Mouse (Mus musculus): ENCODE data around the gene Olfr196. TPM values are rescaled to one million over a fixed set of nuclear protein-coding genes. Genes with fewer than 3 reads are reported as not detected.

Olfr196 gene
- polyA plus RNA-seq, 1 experiment from 2014 or later = not detected

DNA sequence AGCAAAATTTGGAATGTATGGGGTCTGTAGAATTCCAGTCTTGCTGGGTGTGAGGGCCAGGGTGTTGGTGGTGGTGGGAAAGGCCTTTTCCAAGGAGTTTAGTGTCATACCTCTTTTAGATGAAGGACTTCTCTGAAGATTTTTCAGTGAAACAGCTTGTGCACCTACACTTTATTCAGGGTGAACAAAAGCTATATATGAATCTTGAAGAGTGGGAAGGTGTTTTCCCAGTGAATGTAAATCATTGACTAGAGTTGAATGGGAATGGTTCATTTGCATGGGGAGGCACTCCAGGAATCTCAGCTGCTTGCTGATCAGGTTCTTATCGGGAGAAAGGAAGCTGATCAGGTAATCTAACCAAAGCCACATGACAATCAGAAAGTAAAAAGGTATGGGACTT lies 39.5 kb downstream of the Olfr196 start:
- Histone ChIP-seq H3K27ac (ENCODE audit: low read depth, low read length) (no peak overlapping the region), H3K4me2 (replicated peaks; ENCODE audit: low read depth) (no peak overlapping the region), H3K9me3 (ENCODE audit: control insufficient read depth) (no peaks in the 10 kb centered on the region), H3K9ac (ENCODE audit: low read depth, low read length) (no peak overlapping the region), H3K4me3 (ENCODE audit: low read depth, low read length) (no peak overlapping the region), H3K4me1 (replicated peaks; ENCODE audit: control insufficient read depth, insufficient read depth, low read length) (no peaks in the 10 kb centered on the region), H3K27me3 (replicated peaks; ENCODE audit: control insufficient read depth, insufficient read depth, low read length) (no peaks in the 10 kb centered on the region), H3K36me3 (ENCODE audit: control insufficient read depth, insufficient read depth) (no peaks in the 10 kb centered on the region)
- no peak for TF ChIP-seq CTCF (IDR thresholded peaks at IDR 0.05; ENCODE audit: low read depth)
- WGBS = 65% methylated on average over 1 of the region's 1 CpGs
- ATAC-seq = 0 out of 2 replicates have a peak, but pooled peaks have one; percentile 33

DNA sequence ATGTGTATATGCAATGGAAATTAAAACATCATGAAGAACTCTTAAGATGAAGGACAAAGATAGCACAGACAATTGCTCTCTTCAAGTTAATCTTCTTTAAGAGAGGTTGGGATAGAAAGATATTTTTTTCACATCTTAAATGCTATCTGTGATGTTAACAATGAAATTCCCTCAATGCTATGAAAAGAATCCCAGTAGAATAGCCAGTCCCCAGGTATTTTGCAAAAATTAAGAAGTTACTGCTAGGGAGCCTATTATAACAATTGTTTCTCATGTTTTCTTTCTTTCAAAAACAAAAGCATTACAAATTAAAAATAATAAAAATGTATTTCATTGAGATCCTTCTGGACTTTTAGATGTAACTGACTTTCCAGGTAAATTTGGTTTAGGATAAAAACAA lies 49.3 kb downstream of the Olfr196 start, which contains the start of gene Olfr194:
Gene Olfr194, minus strand, starts transcription at position 101 of the 400 bp plus-strand sequence.
- Histone ChIP-seq H3K9me3 (ENCODE audit: control insufficient read depth) (no peaks in the 10 kb centered on the region), H3K4me3 (ENCODE audit: low read depth, low read length) (no peak within 1 kb of the TSS), H3K4me2 (replicated peaks; ENCODE audit: low read depth) (no peak within 1 kb of the TSS), H3K4me1 (replicated peaks; ENCODE audit: control insufficient read depth, insufficient read depth, low read length) (no peaks in the 10 kb centered on the region), H3K9ac (ENCODE audit: low read depth, low read length) (no peak within 1 kb of the TSS), H3K27me3 (replicated peaks; ENCODE audit: control insufficient read depth, insufficient read depth, low read length) (no peaks in the 10 kb centered on the region), H3K27ac (ENCODE audit: low read depth, low read length) (no peak within 1 kb of the TSS), H3K36me3 (ENCODE audit: control insufficient read depth, insufficient read depth) (no peaks in the 10 kb centered on the region)
- TF ChIP-seq CTCF (IDR thresholded peaks at IDR 0.05; ENCODE audit: low read depth) = no peak
- no peak for ATAC-seq

Other genes starting within 250 kb of the Olfr196 start
- not detected in 2 replicates for gene Olfr181, start 241.7 kb downstream of the Olfr196 start, polyA plus RNA-seq (2015; fragmentation: Nextera tagmentation; extraction: Ambion mirVana)
- not detected in 2 replicates for gene Olfr180, start 241.1 kb downstream of the Olfr196 start, polyA plus RNA-seq (2015; fragmentation: Nextera tagmentation; extraction: Ambion mirVana)
- gene Olfr183, start 175.1 kb downstream of the Olfr196 start, polyA plus RNA-seq (2015; fragmentation: Nextera tagmentation; extraction: Ambion mirVana) = not detected in 2 replicates
- gene Olfr186, start 140.2 kb downstream of the Olfr196 start, polyA plus RNA-seq (2015; fragmentation: Nextera tagmentation; extraction: Ambion mirVana) = not detected in 2 replicates
- not detected in 2 replicates for gene Olfr187, start 130.7 kb downstream of the Olfr196 start, polyA plus RNA-seq (2015; fragmentation: Nextera tagmentation; extraction: Ambion mirVana)
- gene Olfr190, start 92.4 kb downstream of the Olfr196 start, polyA plus RNA-seq (2015; fragmentation: Nextera tagmentation; extraction: Ambion mirVana) = 0.03 and 0.07 TPM in 2 replicates
- not detected in 2 replicates for gene Olfr191, start 80.6 kb downstream of the Olfr196 start, polyA plus RNA-seq (2015; fragmentation: Nextera tagmentation; extraction: Ambion mirVana)
- not detected in 2 replicates for gene Olfr193, start 58.6 kb downstream of the Olfr196 start, polyA plus RNA-seq (2015; fragmentation: Nextera tagmentation; extraction: Ambion mirVana)
- gene Olfr194, start 49.4 kb downstream of the Olfr196 start, polyA plus RNA-seq (2015; fragmentation: Nextera tagmentation; extraction: Ambion mirVana) = not detected in 2 replicates
- gene Olfr195, start 23.4 kb downstream of the Olfr196 start, polyA plus RNA-seq (2015; fragmentation: Nextera tagmentation; extraction: Ambion mirVana) = not detected in 2 replicates
- not detected in 2 replicates for gene Olfr198, start 33.1 kb upstream of the Olfr196 start, polyA plus RNA-seq (2015; fragmentation: Nextera tagmentation; extraction: Ambion mirVana)
- not detected in 2 replicates for gene Olfr199, start 49.3 kb upstream of the Olfr196 start, polyA plus RNA-seq (2015; fragmentation: Nextera tagmentation; extraction: Ambion mirVana)
- gene Olfr201, start 102.2 kb upstream of the Olfr196 start, polyA plus RNA-seq (2015; fragmentation: Nextera tagmentation; extraction: Ambion mirVana) = 0.05 and 0.09 TPM in 2 replicates
- gene Olfr202, start 116.3 kb upstream of the Olfr196 start, polyA plus RNA-seq (2015; fragmentation: Nextera tagmentation; extraction: Ambion mirVana) = not detected in 2 replicates
- gene Olfr203, start 128.4 kb upstream of the Olfr196 start, polyA plus RNA-seq (2015; fragmentation: Nextera tagmentation; extraction: Ambion mirVana) = 0.10 TPM in 1 of 2 replicates, not detected in the other
- gene Olfr204, start 147.8 kb upstream of the Olfr196 start, polyA plus RNA-seq (2015; fragmentation: Nextera tagmentation; extraction: Ambion mirVana) = not detected in 2 replicates
- not detected in 2 replicates for gene Olfr205, start 160.7 kb upstream of the Olfr196 start, polyA plus RNA-seq (2015; fragmentation: Nextera tagmentation; extraction: Ambion mirVana)
- not detected in 2 replicates for gene Olfr206, start 178.8 kb upstream of the Olfr196 start, polyA plus RNA-seq (2015; fragmentation: Nextera tagmentation; extraction: Ambion mirVana)
- not detected in 2 replicates for gene Olfr209, start 193.5 kb upstream of the Olfr196 start, polyA plus RNA-seq (2015; fragmentation: Nextera tagmentation; extraction: Ambion mirVana)
- gene Gabrr3, start 236.9 kb upstream of the Olfr196 start, polyA plus RNA-seq (2015; fragmentation: Nextera tagmentation; extraction: Ambion mirVana) = not detected in 2 replicates

All from intestine, postnatal 0 days (tissue).